Mouse (Mus musculus): ENCODE data around the gene Gm14410. TPM values are rescaled to one million over a fixed set of nuclear protein-coding genes. Genes with fewer than 3 reads are reported as not detected.
"Not testable (repeated sequence)": the region's sequence is repeated elsewhere in the genome, so short reads cannot be mapped to it uniquely, and the experiment has no call there.

Gene Gm14410
- total RNA-seq (2021) = 10 to 100 TPM; 27.4 to 38.1 TPM
- long read RNA-seq, experiment 1, partial matches to known transcripts = 0 of 10 reads
- long read RNA-seq, experiment 1, other reads (novel, unspliced or antisense) = 6 of 10 reads
- long read RNA-seq, experiment 2, transcript Gm14410-201 (4 exons, 912 nt) = major isoform, 22 of 36 reads
- long read RNA-seq, experiment 2, partial matches to known transcripts = 4 of 36 reads
- long read RNA-seq, experiment 2, other reads (novel, unspliced or antisense) = 10 of 36 reads

GRCm38 (mm10) chr2:177206341-177206740 is at the start of gene Gm14410:
Gene Gm14410 (minus strand): TSS chr2:177206421.
- DNase-seq (ENCODE audit: low spot score in 2 of 2) = peak; percentile 54 to 64

GRCm38 (mm10) chr2:177247449-177247848 is 41.2 kb upstream of the Gm14410 start:
- DNase-seq (ENCODE audit: low spot score in 2 of 2) = not testable (repeated sequence)

GRCm38 (mm10) chr2:177230461-177230860 is 24.2 kb upstream of the Gm14410 start:
- DNase-seq (ENCODE audit: low spot score in 2 of 2) = not testable (repeated sequence)

GRCm38 (mm10) chr2:177172749-177173148 is 33.5 kb downstream of the Gm14410 start:
- not testable (repeated sequence) for DNase-seq (ENCODE audit: low spot score in 2 of 2)

Other genes starting within 250 kb of the Gm14410 start
- gene Gm14419, start 205.5 kb downstream of the Gm14410 start, total RNA-seq (2021) = 10 to 100 TPM; 35.0 to 36.0 TPM
- 1 to 10 TPM in 1 of 2 experiments, under 1 TPM in 1; 0.83 to 1.3 TPM for gene Gm14401, start 132.1 kb downstream of the Gm14410 start, total RNA-seq (2021)
- 1 to 10 TPM in 1 of 2 experiments, under 1 TPM in 1; 0.45 to 1.9 TPM for gene Gm14409, start 60.6 kb upstream of the Gm14410 start, total RNA-seq (2021)
- gene Gm14412, start 117.9 kb upstream of the Gm14410 start, total RNA-seq (2021) = 1 to 10 TPM; 1.9 to 2.6 TPM
- gene Gm14418, start 191.9 kb upstream of the Gm14410 start, total RNA-seq (2021) = 10 to 100 TPM; 23.9 to 25.1 TPM

Measured in adrenal gland, adult 18-20 months (tissue).